Mouse (Mus musculus) olfactory bulb, adult 2 months (tissue): ENCODE measurements around the gene Mcoln2. TPM values are rescaled to one million over a fixed set of nuclear protein-coding genes. Genes with fewer than 3 reads are reported as not detected.

Source experiments
- H3K27ac ChIP-seq: fragments of 200-500 bp; 2 replicates; pipeline ENCODE4 v1.5.1; 2012; ENCODE audit warnings: low read depth, low read length; ENCODE audit not compliant: insufficient read depth
- H3K4me1 ChIP-seq: fragments of 200-500 bp; 2 replicates; pipeline ENCODE4 v1.6.1; 2012; ENCODE audit warnings: low read length; ENCODE audit not compliant: control insufficient read depth, insufficient read depth
- H3K4me3 ChIP-seq: fragments of 200-500 bp; 2 replicates; pipeline ENCODE4 v1.5.1; 2012; ENCODE audit warnings: mild to moderate bottlenecking, low read depth, low read length, moderate library complexity; ENCODE audit not compliant: insufficient read depth
- CTCF ChIP-seq: fragments of 200-500 bp; IDR thresholded peaks from 2 replicates; pipeline ENCODE4 v1.5.1; 2012; ENCODE audit warnings: low read depth, mild to moderate bottlenecking, low read length, moderate library complexity; ENCODE audit not compliant: insufficient read depth
- POLR2A ChIP-seq: fragments of 200-500 bp; IDR thresholded peaks from 2 replicates; pipeline ENCODE4 v1.6.1; 2012; ENCODE audit warnings: mild to moderate bottlenecking, low read depth, low read length, moderate library complexity; ENCODE audit not compliant: insufficient read depth
- WGBS: fragments of 180-500 bp; shearing (Covaris S2); methylation state at CpG from one replicate; pipeline ENCODE4 v1.1.7; 2018; 5-methylcytosine and 5-hydroxymethylcytosine counted together
- polyA plus RNA-seq: library from polyadenylated mRNA; stranded (reverse); fragments of >200 nt; gene quantifications from 2 replicates; pipeline ENCODE4 v1.2.4, GENCODE M21; 2012; ENCODE audit warnings: low replicate concordance; ENCODE audit not compliant: missing spikeins, insufficient read depth, insufficient read length

Gene Mcoln2
- polyA plus RNA-seq, 1 experiment, result not detected

DNA sequence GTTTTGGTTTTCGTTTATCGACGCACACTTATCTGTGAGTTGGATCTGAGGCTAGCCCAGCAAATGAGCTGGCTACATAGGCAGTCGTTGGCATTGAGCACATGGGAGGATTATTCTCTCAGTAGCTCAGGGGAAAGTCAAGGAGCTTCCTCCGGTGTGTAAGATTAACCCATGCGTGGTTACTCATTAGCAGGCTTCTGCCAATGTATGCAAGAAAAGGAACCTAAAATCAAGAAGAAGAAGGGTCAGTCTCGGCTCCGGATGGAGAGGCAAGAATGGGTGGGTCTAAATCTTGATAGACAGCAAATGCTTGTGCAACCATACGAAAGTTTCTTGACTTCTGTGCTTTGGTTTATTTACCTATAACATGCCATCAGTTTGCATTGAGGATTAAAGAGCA lies 24.6 kb downstream of the Mcoln2 start:
- Histone ChIP-seq H3K4me1 (no peaks in the 10 kb centered on the region), H3K4me3 (no peak overlapping the region), H3K27ac (no peak overlapping the region)
- 92% methylated on average over 9 of the region's 9 CpGs for WGBS
- TF ChIP-seq POLR2A, result no peak
- TF ChIP-seq CTCF, result no peak

GRCm38 (mm10) chr3:146177295-146177694 lies 27.7 kb downstream of the Mcoln2 start:
- TF ChIP-seq POLR2A, result no peak
- TF ChIP-seq CTCF, result no peak
- H3K4me1 ChIP-seq, result no peaks in the 10 kb centered on the region
- H3K4me3 ChIP-seq, result no peak overlapping the region
- no peak overlapping the region for H3K27ac ChIP-seq
- WGBS, result 76% methylated on average over 7 of the region's 7 CpGs

GRCm38 (mm10) chr3:146177748-146178582 lies 28.3 kb downstream of the Mcoln2 start:
- 2% methylated on average over 16 of the region's 16 CpGs for WGBS
- no peak overlapping the region for H3K4me3 ChIP-seq
- H3K4me1 ChIP-seq, result no peaks in the 10 kb centered on the region
- H3K27ac ChIP-seq, result no peak overlapping the region
- TF ChIP-seq POLR2A (no peak), CTCF (peak; percentile 98)

- 35% methylated on average over 2 of the region's 2 CpGs for WGBS
- TF ChIP-seq CTCF (no peak), POLR2A (no peak)
- Histone ChIP-seq H3K4me1 (no peaks in the 10 kb centered on the region), H3K4me3 (no peak overlapping the region), H3K27ac (no peak overlapping the region)
Measured at GRCm38 (mm10) chr3:146180341-146180740, 30.7 kb downstream of the Mcoln2 start.

- TF ChIP-seq POLR2A (no peak), CTCF (peak; percentile 37; the same call in 1 of the 2 replicates)
- Histone ChIP-seq H3K27ac (no peak overlapping the region), H3K4me1 (no peaks in the 10 kb centered on the region), H3K4me3 (no peak overlapping the region)
- WGBS, result 39% methylated on average over 3 of the region's 3 CpGs
Measured at GRCm38 (mm10) chr3:146180986-146181385, 31.4 kb downstream of the Mcoln2 start.

GRCm38 (mm10) chr3:146184992-146185657 lies 35.5 kb downstream of the Mcoln2 start:
- H3K4me3 ChIP-seq, result no peak overlapping the region
- H3K27ac ChIP-seq, result no peak overlapping the region
- 24% methylated on average over 13 of the region's 13 CpGs for WGBS
- 0 out of 2 replicates have a peak, but pooled peaks have one; percentile 22 for TF ChIP-seq CTCF
- TF ChIP-seq POLR2A, result no peak
- H3K4me1 ChIP-seq, result no peaks in the 10 kb centered on the region

DNA sequence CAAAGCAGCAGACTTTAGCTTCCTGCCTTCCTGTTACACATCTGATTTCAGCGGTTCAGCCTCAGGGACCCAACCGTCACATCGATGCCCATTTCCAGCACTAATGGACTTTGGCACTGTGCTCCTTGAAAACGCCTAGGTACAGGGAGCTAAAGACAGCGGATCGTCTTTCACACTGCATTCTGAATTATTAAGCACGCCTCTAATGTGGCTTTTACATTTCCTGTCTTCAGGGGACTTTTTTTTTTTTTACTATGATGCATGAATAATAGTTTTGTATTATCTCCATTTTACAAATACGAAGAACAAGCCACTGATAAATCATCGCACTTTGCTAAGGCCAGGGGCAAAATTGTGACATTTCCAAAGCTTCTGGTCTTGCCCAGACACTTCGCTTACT lies 36.4 kb downstream of the Mcoln2 start:
- Histone ChIP-seq H3K4me1 (no peaks in the 10 kb centered on the region), H3K27ac (no peak overlapping the region), H3K4me3 (no peak overlapping the region)
- TF ChIP-seq POLR2A (no peak), CTCF (no peak)
- WGBS, result 90% methylated on average over 10 of the region's 10 CpGs

DNA sequence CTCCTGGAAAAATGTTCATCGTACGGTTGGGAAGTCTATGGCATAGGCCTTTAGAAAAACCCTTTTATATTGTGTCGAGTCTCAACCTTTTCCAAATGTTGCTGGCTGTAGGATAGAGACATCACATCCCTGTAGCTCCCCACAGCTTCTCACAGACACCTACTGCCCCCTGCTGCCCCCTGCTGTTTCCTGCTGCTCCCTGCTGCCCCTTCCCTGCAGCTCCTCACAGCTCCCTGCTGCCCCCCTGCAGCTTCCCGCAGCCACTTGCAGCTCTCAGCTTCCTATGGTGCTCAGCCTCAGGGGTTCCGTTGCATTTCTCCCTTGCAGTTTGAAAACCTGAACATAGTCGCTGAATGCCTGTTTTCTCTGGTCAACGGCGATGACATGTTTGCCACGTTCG lies 40.3 kb downstream of the Mcoln2 start:
- H3K4me3 ChIP-seq, result no peak overlapping the region
- no peak overlapping the region for H3K27ac ChIP-seq
- 72% methylated on average over 10 of the region's 10 CpGs for WGBS
- TF ChIP-seq POLR2A, result no peak
- H3K4me1 ChIP-seq, result no peaks in the 10 kb centered on the region

GRCm38 (mm10) chr3:146192507-146192906 lies 42.9 kb downstream of the Mcoln2 start:
- 94% methylated on average over 1 of the region's 1 CpGs for WGBS
- Histone ChIP-seq H3K27ac (no peak overlapping the region), H3K4me1 (no peaks in the 10 kb centered on the region), H3K4me3 (no peak overlapping the region)
- TF ChIP-seq CTCF (no peak), POLR2A (no peak)
